Mouse (Mus musculus) retina, embryonic 14.5 days (tissue): ENCODE data around the gene Rbms3.
A peak's percentile ranks its signal among the peaks of the same experiment; 100 is the strongest.

Experiments
- DNase-seq: peaks from one replicate; pipeline ENCODE4 v3.0.0-alpha.2; 2015; ENCODE audit warnings: low spot score

The Rbms3 gene

DNA sequence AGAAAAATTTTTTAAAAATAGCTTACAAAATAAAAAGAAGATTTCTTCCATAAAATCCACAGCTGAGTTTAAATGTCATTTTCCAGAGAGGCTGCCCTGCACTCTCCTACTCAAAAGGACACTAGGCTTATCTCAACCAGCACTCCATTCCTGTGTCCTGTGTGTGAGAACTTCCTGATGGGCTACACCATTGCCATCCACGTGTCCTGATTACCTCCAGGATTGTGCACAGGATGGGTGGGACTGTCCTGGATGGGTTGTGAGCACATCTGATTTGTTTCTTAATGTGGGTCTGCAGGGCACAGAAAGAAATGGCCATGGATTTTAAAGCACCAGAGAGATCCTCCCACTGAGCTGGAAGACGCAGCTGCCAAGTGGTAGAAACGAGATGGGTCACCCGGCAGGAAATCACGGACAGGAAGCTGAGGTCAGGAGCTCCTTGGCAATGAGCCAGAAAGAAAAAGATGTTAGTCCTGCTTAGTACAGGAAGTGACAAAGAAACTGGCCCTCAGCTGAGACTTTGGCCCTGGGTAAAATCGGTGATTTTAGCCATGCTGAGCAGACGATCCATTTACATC is 256.5 kb downstream of the Rbms3 start:
- no peak for DNase-seq

GRCm38 (mm10) chr9:117371980-117372379 is 257.7 kb downstream of the Rbms3 start:
- DNase-seq, result no peak

DNA sequence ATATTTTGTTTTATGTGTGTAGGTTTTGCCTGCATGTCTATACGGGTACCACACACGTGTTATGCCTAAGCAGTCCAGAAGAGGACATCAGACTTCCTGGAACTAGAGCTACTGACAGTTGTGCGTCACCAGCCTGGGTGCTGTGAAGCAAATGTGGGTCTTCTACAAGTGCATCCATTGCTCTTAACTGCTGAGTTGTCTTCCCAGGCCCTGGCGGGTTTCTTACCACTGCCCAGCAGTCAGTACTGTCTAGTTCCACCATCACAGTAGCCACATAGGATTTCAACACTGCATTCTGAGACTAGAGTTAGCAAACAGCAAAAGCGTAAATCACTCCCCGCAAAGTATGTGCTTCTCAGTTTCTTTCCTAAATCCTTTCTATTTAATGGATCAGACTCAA is 259.6 kb downstream of the Rbms3 start:
- no peak for DNase-seq

DNA sequence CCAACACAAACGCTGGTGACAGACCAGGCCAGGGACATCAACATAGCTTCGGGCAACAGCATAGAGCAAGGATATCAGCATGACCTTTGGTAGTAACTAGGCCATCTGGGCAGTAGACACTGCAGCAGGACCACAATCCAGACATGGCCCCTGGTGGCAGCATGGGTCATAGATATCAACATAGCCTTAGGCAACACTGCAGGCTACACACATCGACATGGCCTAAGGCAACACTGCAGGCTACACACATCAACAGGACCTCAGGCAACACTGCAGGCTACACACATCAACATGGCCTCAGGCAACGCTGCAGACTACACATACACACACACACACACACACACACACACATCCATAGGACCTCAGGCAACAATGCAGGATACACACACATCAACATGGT is 261.7 kb downstream of the Rbms3 start:
- DNase-seq, result no peak

DNA sequence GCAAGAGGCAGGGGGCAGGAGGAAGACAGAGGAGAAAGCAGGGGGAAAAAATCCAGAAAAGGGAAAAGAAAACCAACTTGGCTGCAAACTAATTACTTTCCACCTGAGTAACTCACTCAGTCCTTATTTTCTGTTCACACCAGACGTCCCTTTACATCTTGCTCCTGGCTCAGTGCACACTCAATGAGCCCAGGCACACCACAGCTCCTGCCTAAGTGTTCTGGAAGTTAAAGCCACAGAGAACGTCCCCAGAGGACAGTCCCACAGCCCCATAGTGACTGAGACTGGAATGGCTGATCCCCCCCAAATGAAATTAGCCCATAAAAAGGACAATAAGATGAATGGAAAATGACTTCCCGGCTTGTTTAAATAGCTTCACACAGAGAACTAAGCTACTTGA is 265.1 kb downstream of the Rbms3 start:
- DNase-seq, result peak; percentile 29

DNA sequence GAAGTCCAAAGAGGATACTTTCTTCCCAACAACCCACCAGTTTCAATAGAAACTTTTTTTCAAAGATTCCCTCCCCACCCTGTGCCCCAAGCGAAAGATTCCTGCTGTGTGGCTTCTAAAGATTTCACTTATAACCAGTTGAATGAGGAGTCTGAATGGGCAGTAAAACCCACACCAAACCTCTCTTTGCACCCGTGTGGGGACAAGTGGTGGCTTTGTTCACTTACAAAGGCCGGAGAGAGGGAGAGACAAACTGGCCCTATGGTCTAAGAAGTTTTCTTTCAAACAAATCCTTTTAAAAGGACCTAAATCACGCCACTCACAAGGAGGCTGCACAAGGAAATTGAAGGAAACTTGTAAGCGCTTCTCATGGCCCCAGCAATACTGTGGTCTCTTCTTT is 268.3 kb downstream of the Rbms3 start:
- DNase-seq, result no peak

DNA sequence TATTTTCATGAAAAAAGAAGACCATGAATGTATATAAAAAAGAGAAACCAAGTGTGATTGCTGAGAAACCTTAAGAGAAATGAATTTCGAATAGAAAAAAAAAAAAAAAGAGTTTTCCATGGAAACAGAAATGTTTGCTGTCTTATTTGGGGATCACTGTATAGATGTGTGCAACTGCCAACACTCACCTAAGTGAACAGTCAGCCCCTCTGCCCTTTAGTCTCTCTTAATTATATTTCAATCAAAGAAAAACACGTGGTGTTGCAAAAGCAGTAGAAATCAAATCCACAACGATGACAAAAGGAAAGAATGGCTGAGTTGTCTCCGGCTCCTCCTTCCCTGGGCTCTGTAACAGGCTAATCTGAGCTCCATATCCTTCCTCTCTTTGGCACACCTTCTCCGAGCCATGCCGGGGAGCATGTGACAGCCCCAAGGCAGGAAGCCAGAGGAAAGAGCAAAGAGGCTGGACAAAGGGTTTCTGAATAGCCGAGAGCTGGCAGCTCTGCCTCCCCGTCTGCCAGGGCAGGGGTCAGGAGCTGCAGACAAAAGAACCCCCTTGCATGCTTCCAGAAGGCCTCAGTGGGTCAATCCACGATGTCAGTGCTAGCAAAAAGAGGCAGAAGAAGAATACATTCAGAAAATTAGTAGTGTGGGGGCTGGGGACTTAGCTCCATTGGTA is 272.8 kb downstream of the Rbms3 start:
- peak; percentile 62 for DNase-seq

GRCm38 (mm10) chr9:117355501-117355900 is 274.2 kb downstream of the Rbms3 start:
- DNase-seq, result no peak

DNA sequence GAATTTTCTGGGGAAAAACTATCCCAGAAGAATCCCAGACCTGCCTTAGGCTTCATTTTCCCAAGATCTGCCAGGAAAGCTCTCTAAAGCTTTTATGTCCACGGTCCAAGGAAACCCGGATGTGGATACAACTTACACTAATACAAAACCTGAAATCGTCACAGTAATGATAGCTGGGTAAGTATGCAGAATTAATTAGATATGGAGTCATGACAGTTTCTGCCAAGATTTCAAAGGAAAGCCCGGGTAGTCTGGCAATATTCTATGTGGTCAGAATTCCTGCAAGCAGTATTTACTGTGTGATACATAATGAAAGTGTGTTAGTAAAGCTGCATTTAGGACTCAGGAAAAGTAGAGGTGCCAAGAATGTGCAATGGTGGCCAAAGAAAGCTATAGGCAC is 287.4 kb downstream of the Rbms3 start:
- DNase-seq, result no peak

- DNase-seq, result no peak
Observed at GRCm38 (mm10) chr9:117330681-117331080, 299.0 kb downstream of the Rbms3 start.

GRCm38 (mm10) chr9:117319271-117319670 is 310.4 kb downstream of the Rbms3 start:
- no peak for DNase-seq

DNA sequence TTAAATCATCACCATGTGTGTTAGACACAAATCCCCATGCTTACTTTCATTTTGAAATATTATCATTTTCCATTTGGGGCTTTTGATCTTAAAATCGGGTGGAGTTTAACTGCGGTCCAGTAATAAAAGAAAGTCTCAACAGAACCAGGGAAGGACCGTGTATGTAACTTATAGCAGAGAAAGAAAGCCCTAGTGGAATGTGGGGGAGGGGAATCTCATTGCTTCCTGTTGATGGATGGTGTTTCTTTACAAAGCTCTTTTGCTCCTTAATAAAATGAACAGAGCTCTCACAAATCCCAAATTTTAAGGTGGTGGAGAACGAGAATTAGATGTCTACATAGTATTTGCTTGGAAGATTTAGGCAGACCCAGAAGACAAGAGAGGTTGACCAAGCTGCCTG is 311.3 kb downstream of the Rbms3 start:
- no peak for DNase-seq

DNA sequence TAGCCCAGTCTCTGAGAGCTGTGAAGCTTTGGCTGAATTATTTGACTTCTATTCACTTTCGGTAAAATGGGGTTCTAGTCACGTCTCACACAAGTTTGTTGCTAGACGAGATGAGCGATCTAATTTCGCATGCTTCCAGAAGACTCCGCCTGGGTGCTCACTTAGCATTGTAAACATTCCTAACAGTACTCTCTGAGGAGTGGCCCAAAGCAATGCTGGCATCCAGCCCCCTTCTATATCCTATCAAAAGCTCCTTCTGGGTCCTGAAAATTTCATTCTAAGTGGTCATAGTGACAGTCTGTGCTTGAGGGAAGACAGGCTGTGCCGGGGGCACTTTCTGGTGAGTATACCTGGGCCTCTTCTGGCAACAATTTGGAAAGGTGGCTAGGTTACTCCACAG is 312.5 kb downstream of the Rbms3 start:
- no peak for DNase-seq

DNA sequence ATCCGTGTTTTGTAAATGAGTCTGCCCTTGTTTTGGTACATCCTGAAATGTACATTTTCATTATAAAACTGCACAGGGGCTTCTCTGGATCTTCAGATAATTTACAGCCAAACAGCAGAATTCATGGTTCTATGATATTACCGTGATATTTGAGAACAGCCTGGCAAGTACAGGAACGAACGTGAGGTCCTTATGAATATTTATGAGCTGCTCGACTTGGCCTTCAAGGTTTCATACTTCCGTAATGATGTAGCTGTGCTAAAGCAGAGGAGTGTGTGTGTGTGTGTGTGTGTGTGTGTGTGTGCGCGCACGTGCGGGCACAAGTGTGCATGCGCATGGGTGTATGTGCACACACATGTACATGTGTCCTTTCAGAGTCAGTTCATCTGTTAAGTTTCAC is 316.1 kb downstream of the Rbms3 start:
- no peak for DNase-seq

DNA sequence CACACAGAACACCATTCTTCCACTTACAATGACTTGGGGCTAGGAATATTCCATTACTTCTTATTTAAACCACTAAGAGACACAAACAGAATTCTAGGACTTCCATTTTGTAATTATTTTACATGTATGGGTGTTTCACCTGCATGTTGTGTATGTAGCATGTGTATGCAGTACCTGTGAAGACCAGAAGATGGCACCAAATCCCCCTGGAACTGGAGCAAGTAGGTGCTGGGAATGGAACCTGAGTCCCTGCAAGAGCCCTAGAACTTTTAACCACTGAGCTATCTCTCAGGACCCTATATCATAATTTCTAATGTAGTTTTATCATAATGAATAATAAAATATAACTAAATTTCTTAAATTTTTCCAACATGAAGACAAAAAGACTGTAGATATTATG is 319.9 kb downstream of the Rbms3 start:
- no peak for DNase-seq

DNA sequence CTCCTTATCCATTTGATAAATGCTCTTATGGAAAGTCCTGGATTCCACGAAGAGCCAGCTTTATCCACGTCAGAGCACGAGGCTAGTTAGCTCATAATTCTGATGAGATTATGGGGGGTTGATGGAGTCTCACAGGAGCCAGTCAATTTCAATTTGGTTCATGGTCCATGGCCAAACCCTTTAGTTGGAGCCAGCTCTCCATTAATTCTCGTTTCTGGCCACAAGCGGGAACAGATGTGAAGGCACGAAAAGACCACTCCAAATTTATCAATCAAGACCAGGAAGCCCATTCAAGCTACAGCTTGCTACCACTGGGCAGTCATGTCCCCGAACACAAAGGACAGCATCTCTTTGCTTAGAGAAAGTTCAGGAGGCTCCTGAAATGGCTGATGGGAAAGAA is 330.7 kb downstream of the Rbms3 start:
- peak; percentile 20 for DNase-seq

DNA sequence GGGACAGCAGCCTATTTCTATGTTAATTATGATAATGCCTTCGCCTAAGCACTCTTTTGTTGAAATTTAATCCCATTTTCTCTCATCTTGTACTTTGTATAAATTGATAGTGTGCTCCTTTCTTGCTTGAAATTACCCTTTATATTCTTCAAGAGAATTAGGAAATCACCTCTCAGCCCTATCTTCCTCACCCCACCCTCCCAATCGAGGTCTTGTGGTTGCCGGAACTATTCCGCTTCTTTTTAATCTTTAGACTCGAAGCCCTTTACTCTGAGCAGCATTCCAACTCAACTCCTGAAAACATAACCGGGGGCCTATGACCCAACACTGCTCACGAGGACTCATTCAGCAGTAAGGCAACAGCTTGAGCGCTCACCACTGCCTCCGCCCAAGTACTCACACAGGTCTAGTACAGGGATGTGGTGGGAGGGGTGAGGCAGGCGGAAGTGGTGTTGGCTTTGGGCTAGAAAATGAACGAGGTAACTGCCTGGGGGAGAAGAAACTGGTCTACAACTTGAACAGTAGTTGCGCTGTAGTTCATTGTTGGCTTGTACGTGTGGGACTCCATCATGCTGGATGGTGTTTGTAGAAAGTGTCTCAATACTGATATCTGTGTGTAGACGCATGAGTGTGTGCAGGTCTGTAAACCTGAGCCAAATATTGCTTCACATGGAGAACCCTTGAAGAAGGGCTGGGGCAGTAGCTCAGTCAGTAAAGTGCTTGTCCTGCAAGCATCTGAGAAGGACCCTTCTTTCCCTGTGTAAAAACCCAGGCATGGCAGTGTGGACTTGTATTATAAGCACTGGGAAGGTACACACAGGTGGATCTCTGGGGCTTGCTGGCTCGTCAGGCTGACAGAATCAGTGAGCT is 331.8 kb downstream of the Rbms3 start:
- DNase-seq, result no peak

DNA sequence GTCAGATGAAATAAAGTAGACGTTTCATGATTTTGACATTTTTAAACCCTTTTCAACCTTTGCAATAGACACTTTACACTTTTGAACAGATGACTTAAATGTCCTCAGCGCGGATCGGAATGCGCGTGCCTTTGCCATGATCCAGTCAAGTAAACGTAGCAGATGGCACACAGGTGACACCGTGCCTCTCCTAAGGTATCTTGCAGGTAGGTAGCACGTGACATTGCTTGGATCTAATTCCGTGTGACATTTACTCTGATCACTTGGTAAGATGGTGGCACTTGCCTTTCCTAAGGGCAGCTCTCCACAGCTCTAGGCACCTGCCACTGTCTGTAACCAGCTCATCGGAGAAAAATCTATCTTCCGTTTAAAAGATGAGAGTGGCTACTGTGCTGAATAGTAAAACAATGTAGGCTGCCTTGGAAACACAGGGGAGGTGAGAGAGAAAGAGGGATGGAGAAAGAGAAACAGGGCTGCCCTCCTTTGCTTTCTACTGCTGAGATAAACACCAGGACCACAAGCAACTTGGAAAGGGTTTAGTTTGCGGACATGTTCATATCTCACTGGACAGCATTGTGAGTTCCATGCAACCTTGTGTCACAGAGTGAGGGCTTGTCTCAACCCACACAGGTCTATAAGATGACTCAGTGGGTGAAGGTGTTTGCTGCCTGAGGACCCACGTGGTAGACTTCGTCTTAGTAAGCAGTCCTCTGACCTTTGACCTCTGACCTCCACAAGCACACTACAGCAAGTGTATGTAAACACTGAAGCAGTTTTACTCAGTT is 338.5 kb downstream of the Rbms3 start:
- DNase-seq, result no peak

DNA sequence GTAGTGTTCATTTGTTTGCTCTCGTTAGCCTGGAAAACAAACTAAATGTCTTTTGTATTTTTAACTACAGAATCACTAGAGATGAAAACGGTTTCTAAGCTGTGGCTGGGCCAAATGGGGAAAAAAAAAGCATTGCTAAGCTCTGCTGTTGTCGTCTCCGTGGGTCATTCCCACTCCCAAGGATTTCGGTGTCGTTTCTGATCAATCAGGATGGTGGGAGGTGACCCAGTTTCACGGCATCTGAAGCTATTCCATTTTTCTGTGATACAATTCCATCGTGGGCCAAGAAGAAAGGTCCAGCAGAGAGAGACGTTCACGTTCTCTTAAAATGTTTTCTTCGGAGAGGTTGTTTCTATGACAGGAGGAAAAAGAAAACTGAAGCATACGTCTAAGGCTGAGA is 354.9 kb downstream of the Rbms3 start:
- peak; percentile 52 for DNase-seq

- DNase-seq, result no peak
Observed at GRCm38 (mm10) chr9:117259614-117260013, 370.1 kb downstream of the Rbms3 start.

DNA sequence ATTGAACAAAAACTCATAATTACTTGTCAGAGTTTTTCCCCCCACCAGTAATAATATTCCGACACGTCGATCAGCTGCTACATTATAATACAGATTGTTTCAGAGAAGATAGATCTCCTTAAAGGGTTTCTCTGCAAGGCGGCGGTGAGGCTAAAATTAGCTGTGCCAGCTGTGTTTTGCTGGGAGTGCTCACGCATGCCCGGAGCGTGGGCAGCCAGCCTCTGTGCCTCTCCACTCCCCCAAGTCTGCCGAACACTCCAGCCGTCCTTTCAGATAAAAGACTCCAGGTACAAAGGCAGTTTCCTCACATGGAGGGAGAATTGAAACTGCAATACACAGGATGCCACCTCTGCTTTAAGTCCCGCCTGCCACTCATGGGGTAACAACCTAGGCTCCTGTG is 376.4 kb downstream of the Rbms3 start:
- no peak for DNase-seq

DNA sequence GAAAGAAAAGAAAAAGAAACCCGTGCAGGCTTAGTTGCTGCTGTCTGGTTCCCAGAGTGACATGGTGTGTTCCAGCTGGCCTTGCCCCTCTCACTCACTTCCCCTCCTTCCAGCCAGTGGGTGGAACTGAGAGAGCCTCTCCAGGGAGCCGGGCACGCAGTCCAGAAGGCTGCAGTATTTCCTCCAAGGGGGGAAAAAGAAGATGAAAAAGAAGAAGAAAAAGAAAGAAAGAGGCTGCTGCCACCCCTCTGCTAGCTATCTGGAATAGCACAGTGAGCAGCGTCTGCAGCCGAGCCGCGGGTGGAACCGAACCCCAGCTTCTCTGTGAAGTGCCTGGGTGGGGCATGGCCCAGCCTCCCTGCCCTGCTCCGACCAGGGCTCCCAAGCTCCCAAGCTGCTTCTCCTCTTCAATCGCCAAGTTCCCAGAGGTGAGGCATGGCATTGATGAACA is 377.3 kb downstream of the Rbms3 start:
- peak; percentile 46 for DNase-seq
